Mouse (Mus musculus) liver, postnatal 0 days (tissue): ENCODE results near the gene Rnf26.

Experiments used
- CTCF ChIP-seq: sonication (generic); IDR thresholded peaks from 2 replicates; pipeline ENCODE4 v1.5.1; 2016; ENCODE audit warnings: antibody characterized with exemption, low read depth
- EP300 ChIP-seq: IDR thresholded peaks from 2 replicates; pipeline ENCODE4 v1.6.1; 2016; ENCODE audit warnings: antibody characterized with exemption, low read depth, mild to moderate bottlenecking

GRCm38 (mm10) chr9:44125546-44126428, 12.5 kb upstream of the Rnf26 start:
- TF ChIP-seq EP300: no peak
- TF ChIP-seq CTCF: peak; percentile 93
